Mouse (Mus musculus) lung, postnatal 4 days (tissue): ENCODE data around the gene Ruvbl1.

Experiments used
- DNase-seq, 2 experiments: peaks; one replicate each; pipeline ENCODE4 v3.0.0; 2021

Ruvbl1 gene

DNA sequence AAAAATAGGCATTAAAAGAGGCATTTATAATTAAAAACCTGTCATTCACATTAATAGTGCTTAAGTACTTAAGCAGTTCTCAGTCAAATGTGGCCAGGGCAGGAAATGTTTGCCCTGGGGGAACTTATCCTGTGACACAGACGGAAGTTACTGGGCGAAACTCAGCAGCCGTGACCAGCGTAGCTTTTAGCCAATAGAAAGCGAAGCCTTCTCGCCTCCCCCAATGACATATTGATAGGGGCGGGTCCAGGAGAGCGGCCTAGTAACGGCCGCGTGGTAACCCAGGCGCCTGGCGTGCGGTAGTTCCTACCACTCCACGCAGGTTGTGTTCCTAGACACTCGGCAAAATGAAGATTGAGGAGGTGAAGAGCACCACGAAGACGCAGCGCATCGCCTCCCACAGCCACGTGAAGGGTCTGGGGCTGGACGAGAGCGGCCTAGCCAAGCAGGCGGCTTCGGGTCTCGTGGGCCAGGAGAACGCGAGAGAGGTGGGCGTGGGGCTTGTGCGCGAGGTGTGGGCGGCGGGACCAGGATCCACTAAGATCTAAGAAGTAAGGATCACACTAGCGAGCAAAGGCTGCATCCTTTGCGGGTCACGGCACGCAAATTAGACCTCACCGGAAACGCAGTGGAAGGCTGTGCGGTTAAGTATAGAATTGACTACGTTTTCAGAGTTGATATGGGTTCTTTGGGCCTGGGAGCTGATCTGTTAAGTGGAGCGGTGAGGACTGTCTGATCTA lies at the start of gene Ruvbl1:
Ruvbl1 (plus strand) TSS at position 229 of the 740 bp plus-strand sequence.
- peak; percentile 94 to 95 for DNase-seq

- DNase-seq, result peak in 1 of 2 experiments; percentile 34
Measured at GRCm38 (mm10) chr6:88416130-88416758, 49.0 kb upstream of the Ruvbl1 start.

DNA sequence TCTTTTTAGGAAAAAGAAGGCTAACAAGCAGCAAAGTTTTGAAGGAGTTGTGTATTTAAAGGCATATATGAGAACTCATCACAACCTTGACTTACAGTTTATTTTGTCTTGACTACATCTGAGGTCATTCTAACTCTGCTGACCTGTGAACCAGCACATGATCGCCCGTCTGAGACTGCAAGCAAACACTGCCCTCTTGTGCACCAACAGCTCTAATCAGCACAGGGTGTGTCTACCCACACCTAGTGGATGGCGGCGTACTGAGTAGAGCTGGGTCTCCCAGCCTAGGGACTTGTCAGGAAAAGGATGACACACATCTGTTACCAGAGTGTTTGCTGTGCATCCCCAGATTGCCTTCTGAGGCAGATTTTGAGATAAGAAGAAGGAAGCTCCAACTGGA lies 34.0 kb upstream of the Ruvbl1 start:
- peak; percentile 62 to 65 for DNase-seq

GRCm38 (mm10) chr6:88435609-88436008 lies 29.6 kb upstream of the Ruvbl1 start:
- no peak for DNase-seq

DNA sequence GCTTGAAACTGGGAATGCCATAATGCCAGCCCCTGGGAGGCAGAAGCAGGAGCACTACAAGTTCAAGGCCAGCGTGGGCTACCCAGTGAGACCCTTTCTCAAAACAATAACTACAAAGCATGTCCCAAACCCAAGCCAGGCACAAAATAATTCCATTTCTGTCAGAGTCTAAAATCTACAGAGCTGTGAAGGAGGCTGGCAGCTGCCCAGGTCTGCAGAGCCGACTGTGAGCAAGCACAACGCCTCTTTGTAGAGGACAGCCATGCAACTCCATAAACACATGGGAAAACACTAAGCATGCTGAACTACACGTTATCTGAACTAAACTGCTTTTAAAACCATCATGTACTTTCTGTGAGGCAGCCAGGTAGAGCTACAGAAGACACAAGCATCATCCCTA lies 26.2 kb upstream of the Ruvbl1 start:
- DNase-seq, result no peak

DNA sequence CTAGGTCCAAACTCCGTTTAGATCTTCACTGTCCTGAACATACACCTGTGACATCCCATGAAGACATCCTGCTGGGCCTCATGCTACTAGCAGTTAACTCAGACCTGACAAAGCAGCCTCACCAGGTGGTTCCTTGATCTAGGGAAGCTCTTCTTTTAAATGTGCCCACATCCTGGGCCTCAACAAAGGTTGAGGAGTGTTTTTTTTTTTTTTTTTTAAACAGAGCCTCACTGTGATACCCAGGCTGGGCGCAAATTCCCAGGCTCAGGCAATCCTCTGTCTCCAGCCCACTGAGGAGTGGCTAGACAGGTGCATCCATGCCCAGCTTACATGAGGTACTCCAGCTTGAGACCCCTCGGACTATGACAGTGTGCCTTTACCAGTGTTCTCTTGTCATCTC lies 22.7 kb upstream of the Ruvbl1 start:
- no peak for DNase-seq

DNA sequence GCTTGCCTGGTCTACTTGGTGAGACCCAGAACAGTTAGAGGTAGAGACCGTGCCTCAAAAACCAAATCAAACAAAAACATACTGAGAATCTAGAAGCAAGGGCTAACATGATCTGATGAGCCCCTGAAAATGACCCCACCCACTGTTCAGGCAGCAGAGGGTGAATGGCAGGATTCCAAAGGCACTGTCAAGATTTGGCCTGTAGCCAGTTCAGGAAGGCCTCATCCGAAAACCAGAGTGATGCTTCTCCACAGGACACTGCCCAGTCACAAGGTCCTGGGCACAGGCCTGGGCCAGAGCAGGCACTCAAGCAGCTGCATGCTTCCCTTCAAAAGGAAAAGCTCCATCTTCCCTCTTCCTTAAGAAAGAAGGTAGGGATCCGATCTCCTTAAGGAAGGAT lies 21.8 kb upstream of the Ruvbl1 start:
- no peak for DNase-seq

GRCm38 (mm10) chr6:88444076-88444750 lies 21.0 kb upstream of the Ruvbl1 start:
- no peak for DNase-seq

DNA sequence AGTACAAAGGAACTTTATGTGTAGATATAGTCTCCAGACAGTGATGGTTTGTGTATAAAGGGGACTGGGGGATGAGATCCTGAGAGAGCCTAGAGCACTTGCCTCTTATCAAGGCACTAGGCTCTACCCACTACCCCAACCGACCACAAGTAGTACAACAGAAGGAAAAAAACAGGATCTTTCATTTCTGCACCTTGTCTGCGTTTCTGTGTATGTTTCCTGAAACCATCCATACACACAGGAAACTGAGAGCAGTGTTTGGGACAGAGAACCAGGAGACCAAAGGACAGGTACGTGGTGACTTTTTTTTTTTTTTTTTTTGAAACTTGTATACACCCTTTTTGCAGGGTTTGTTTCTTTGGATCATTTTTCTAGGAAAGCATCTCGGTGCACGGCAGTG lies 19.5 kb upstream of the Ruvbl1 start:
- no peak for DNase-seq

GRCm38 (mm10) chr6:88446063-88447002 lies 18.9 kb upstream of the Ruvbl1 start, which contains the start of gene Eefsec:
Gene Eefsec (minus strand): TSS chr6:88446539.
- peak; percentile 90 to 91 for DNase-seq

DNA sequence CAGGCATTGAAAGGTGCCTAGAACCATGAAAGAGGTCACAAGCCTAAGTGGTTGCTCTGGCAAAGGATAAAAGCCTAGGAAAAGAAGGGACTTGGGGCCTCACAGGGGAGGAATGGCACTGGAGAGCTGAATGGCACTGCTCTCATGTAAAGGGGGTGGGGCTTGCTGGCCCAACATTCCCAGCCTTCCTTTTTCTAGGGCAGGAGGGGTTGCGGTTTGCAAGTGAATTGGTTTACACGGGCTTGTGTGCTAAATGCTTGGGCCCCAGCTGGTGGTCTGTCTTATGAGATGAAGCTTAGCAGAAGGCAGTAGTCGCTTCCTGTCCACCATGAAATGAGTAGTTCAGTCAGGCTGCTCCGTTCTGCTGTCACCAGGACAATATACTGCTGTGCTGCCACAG lies 17.8 kb upstream of the Ruvbl1 start:
- no peak for DNase-seq

- DNase-seq, result no peak
Measured at GRCm38 (mm10) chr6:88454545-88454944, 10.7 kb upstream of the Ruvbl1 start.

- DNase-seq, result no peak
Measured at GRCm38 (mm10) chr6:88469878-88470277, 4.7 kb downstream of the Ruvbl1 start.

- no peak for DNase-seq
Measured at GRCm38 (mm10) chr6:88480421-88480820, 15.2 kb downstream of the Ruvbl1 start.

GRCm38 (mm10) chr6:88483111-88483510 lies 17.9 kb downstream of the Ruvbl1 start:
- peak; percentile 55 to 66 for DNase-seq

DNA sequence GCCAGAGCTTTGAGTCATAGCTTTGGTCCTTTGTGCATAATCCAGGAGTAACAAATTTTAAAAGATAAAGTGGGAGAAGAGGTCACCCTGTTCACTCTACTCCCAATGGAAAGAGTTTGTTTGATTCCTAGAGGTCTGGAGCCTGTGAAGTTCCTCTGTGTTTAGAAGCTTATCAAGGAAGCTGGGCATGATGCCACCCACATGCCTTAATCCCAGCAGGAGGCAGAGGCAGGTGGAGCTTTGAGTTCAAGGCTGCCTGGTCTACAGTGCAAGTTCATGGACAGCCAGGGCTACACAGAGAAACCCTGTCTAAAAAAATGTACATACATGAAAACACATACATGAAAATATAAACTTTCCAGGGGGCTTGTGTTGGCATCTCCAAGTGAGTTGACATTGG lies 18.7 kb downstream of the Ruvbl1 start:
- DNase-seq, result no peak

DNA sequence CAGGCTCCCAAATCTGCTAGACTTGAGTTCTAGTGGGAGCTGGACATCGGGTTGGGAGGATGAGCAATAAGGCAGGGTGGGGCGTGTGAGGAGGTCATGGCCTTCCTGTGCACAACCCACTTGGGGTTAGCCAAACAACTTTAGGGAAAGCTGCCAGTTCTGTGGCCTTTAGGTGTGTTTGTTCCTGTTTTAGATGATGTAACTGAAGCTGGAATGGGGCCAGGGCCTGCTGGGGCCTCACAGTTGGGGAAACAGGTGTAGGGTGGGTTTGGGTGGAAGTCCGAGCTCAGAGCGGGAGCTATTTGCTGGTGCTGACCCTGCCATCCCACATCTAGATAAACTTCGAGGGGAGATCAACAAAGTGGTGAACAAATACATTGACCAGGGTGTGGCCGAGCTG lies 20.2 kb downstream of the Ruvbl1 start:
- peak; percentile 55 to 59 for DNase-seq

DNA sequence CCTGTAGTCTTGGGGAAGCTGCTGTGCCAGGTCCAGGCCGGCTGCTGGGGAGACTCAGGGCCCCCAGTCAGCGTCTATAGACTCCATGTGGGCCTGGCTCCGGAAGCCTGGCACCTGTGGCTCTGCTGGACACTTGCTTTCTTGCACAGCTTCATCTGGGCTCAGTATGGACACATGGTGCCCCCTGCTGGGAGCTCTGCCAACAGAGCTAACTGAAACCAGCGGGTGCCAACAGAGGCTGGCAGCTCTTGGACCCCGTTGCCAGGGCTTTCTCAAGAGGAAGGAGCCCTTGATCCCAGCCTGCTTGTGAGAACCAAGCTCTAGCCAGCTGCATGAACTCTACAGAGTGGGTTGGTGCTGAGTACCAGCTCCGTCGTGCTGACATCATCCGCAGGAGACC lies 21.7 kb downstream of the Ruvbl1 start:
- DNase-seq, result peak; percentile 68 to 69

DNA sequence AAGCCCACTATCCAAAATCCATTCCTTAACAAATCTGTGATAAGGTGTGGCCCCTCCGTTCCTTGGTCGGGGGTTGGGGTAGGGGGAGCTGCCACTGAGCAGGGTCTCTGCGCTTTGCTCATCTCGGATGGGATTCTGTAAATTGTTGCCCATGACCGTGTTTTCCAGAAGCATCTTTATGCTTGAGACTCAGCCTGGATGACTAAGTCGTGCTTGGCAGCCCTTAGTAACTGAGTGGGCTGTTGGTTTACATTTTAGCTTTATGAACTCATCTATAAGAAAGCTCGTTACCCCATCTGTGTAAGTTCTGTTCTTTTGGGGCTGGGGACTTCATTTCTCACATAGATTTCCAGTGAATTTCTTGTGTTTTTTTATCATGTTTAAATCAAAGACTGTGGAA lies 23.8 kb downstream of the Ruvbl1 start:
- no peak for DNase-seq

GRCm38 (mm10) chr6:88489834-88490233 lies 24.6 kb downstream of the Ruvbl1 start:
- no peak for DNase-seq

GRCm38 (mm10) chr6:88490629-88491354 lies 25.6 kb downstream of the Ruvbl1 start:
- no peak for DNase-seq

- DNase-seq, result no peak
Measured at GRCm38 (mm10) chr6:88493712-88494111, 28.5 kb downstream of the Ruvbl1 start.
